Mouse (Mus musculus) liver, adult 2 months (tissue): ENCODE data around the gene Dlg5.
A peak's percentile ranks its signal among the peaks of the same experiment; 100 is the strongest.

Source experiments
- CTCF ChIP-seq: fragments of 200-500 bp; IDR thresholded peaks from 2 replicates; pipeline ENCODE4 v1.5.1; 2011; ENCODE audit warnings: low read depth, low read length, control low read depth
- POLR2A ChIP-seq: fragments of 200-500 bp; IDR thresholded peaks from 2 replicates; pipeline ENCODE4 v1.6.1; 2011; ENCODE audit warnings: low read length, control low read depth; ENCODE audit not compliant: insufficient read depth; ENCODE audit errors: extremely low read depth

- TF ChIP-seq CTCF (0 out of 2 replicates have a peak, but pooled peaks have one; percentile 9), POLR2A (no peak)
Observed at GRCm38 (mm10) chr14:24275534-24275933, 29.8 kb upstream of the Dlg5 start.
